Mouse (Mus musculus) liver, postnatal 0 days (tissue): ENCODE results near the gene Dtx2. TPM values are rescaled to one million over a fixed set of nuclear protein-coding genes. Genes with fewer than 3 reads are reported as not detected.

ENCODE experiments used
- ATAC-seq: fragments of 200-750 bp; cut with Nextera tagmentation; 2 replicates; pipeline ENCODE4 v1.8.0; 2017; ENCODE audit warnings: mild to moderate bottlenecking, moderate library complexity
- DNase-seq: peaks from one replicate; pipeline ENCODE4 v3.0.0-alpha.2; 2016
- H3K27ac ChIP-seq: fragments of 300-500 bp; sonication (generic); 2 replicates; pipeline ENCODE4 v1.5.1; 2014; ENCODE audit warnings: antibody characterized with exemption, moderate library complexity, mild to moderate bottlenecking, low read depth
- H3K27me3 ChIP-seq: fragments of 300-500 bp; sonication (generic); 2 replicates; pipeline ENCODE4 v1.6.1; 2014; ENCODE audit warnings: low read length, control low read depth, mixed read lengths; ENCODE audit not compliant: insufficient read depth
- H3K36me3 ChIP-seq: fragments of 300-500 bp; sonication (generic); replicated peaks from 2 replicates; pipeline ENCODE4 v1.6.1; 2014; ENCODE audit warnings: mild to moderate bottlenecking, control low read depth, low read length, moderate library complexity, mixed read lengths; ENCODE audit not compliant: insufficient read depth
- H3K4me1 ChIP-seq: fragments of 300-500 bp; sonication (generic); 2 replicates; pipeline ENCODE4 v1.6.1; 2014; ENCODE audit warnings: antibody characterized with exemption, mild to moderate bottlenecking, control low read depth; ENCODE audit not compliant: insufficient read depth
- H3K4me2 ChIP-seq: fragments of 300-500 bp; sonication (generic); 2 replicates; pipeline ENCODE4 v1.6.1; 2014; ENCODE audit warnings: low read depth, mild to moderate bottlenecking, low read length, moderate library complexity, mixed read lengths
- H3K4me3 ChIP-seq: fragments of 300-500 bp; sonication (generic); 2 replicates; pipeline ENCODE4 v1.5.1; 2014; ENCODE audit warnings: low read depth, low read length
- H3K9ac ChIP-seq: fragments of 300-500 bp; sonication (generic); replicated peaks from 2 replicates; pipeline ENCODE4 v1.6.1; 2014; ENCODE audit warnings: mild to moderate bottlenecking, moderate library complexity
- H3K9me3 ChIP-seq: fragments of 300-500 bp; sonication (generic); 2 replicates; pipeline ENCODE4 v1.6.1; 2016; ENCODE audit warnings: mild to moderate bottlenecking, control low read depth, low read length, mixed read lengths
- CTCF ChIP-seq: sonication (generic); IDR thresholded peaks from 2 replicates; pipeline ENCODE4 v1.5.1; 2016; ENCODE audit warnings: antibody characterized with exemption, low read depth
- EP300 ChIP-seq: IDR thresholded peaks from 2 replicates; pipeline ENCODE4 v1.6.1; 2016; ENCODE audit warnings: antibody characterized with exemption, low read depth, mild to moderate bottlenecking
- whole genome bisulfite sequencing: fragments of 180-500 bp; shearing (Covaris S2); extraction: QIAGEN DNeasy Blood & Tissue Kit; methylation state at CpG from one replicate; pipeline ENCODE4 v1.1.7; 2014; ENCODE audit not compliant: insufficient replicate concordance; 5-methylcytosine and 5-hydroxymethylcytosine counted together
- polyA plus RNA-seq: library from polyadenylated mRNA; unstranded; fragments of >200 nt; fragmentation: Nextera tagmentation; extraction: Ambion mirVana; gene quantifications from 2 replicates; pipeline ENCODE4 v1.2.1, GENCODE M21; 2015

The Dtx2 gene
- polyA plus RNA-seq, 1 experiment from 2014 or later = 4.8 TPM

- H3K9me3 ChIP-seq = no peaks in the 10 kb centered on the region
- ATAC-seq (no peak), DNase-seq (no peak)
- no peak overlapping the region for H3K27ac ChIP-seq
- H3K36me3 ChIP-seq = no peaks in the 10 kb centered on the region
- H3K27me3 ChIP-seq = no peaks in the 10 kb centered on the region
- 79% methylated on average over 6 of the region's 6 CpGs for WGBS
- H3K4me1 ChIP-seq = peaks cover 4% of the 10 kb centered on the region; the same call in 1 of the 2 replicates
- no peak overlapping the region for H3K9ac ChIP-seq
- no peak overlapping the region for H3K4me2 ChIP-seq
- TF ChIP-seq CTCF (no peak), EP300 (no peak)
- H3K4me3 ChIP-seq = no peak overlapping the region
Measured at GRCm38 (mm10) chr5:135970247-135970646, 24.4 kb upstream of the Dtx2 start.

DNA sequence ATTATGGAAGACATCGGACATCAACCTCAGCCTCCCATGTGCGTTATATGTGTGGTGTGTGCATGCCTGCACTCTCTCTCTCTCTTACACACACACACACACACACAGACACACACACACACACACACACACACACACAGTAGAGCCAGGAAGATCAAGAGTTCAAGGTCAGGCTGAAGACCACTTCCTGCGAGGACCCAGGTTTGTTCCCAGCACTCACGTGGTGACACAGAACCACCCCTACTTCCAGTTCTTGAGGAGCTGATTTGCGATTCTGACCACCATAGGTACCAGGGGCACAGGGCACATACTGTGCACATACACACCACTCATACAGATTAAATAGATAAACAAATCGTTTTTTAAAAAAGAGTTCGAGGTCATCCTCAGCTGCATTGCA, 22.7 kb upstream of the Dtx2 start:
- TF ChIP-seq EP300 (no peak), CTCF (no peak)
- Histone ChIP-seq H3K4me3 (no peak overlapping the region), H3K9me3 (no peaks in the 10 kb centered on the region), H3K4me1 (no peaks in the 10 kb centered on the region), H3K27ac (no peak overlapping the region), H3K4me2 (no peak overlapping the region), H3K9ac (no peak overlapping the region), H3K36me3 (no peaks in the 10 kb centered on the region), H3K27me3 (no peaks in the 10 kb centered on the region)
- WGBS = 71% methylated on average over 7 of the region's 7 CpGs
- ATAC-seq = no peak
- DNase-seq = no peak

GRCm38 (mm10) chr5:135974365-135974764, 20.2 kb upstream of the Dtx2 start, which contains the start of gene Ssc4d:
Ssc4d (minus strand) TSS chr5:135974531.
- DNase-seq (no peak), ATAC-seq (no peak)
- H3K9me3 ChIP-seq = no peaks in the 10 kb centered on the region
- TF ChIP-seq CTCF (no peak), EP300 (no peak)
- no peak within 1 kb of the TSS for H3K4me3 ChIP-seq
- 26% methylated on average over 9 of the region's 9 CpGs for WGBS
- H3K27ac ChIP-seq = no peak within 1 kb of the TSS
- H3K4me2 ChIP-seq = no peak within 1 kb of the TSS
- H3K4me1 ChIP-seq = no peaks in the 10 kb centered on the region
- no peaks in the 10 kb centered on the region for H3K27me3 ChIP-seq
- no peaks in the 10 kb centered on the region for H3K36me3 ChIP-seq
- H3K9ac ChIP-seq = no peak within 1 kb of the TSS

GRCm38 (mm10) chr5:135975893-135976668, 18.5 kb upstream of the Dtx2 start:
- TF ChIP-seq EP300 (no peak), CTCF (no peak)
- H3K9ac ChIP-seq = no peak overlapping the region
- no peaks in the 10 kb centered on the region for H3K27me3 ChIP-seq
- H3K27ac ChIP-seq = no peak overlapping the region
- WGBS = 84% methylated on average over 8 of the region's 8 CpGs
- H3K4me3 ChIP-seq = no peak overlapping the region
- ATAC-seq (peak; percentile 33), DNase-seq (no peak)
- H3K36me3 ChIP-seq = no peaks in the 10 kb centered on the region
- no peaks in the 10 kb centered on the region for H3K9me3 ChIP-seq
- H3K4me1 ChIP-seq = no peaks in the 10 kb centered on the region
- H3K4me2 ChIP-seq = no peak overlapping the region

GRCm38 (mm10) chr5:135979381-135979780, 15.2 kb upstream of the Dtx2 start:
- H3K27ac ChIP-seq = no peak overlapping the region
- no peaks in the 10 kb centered on the region for H3K27me3 ChIP-seq
- H3K9ac ChIP-seq = no peak overlapping the region
- TF ChIP-seq EP300 (no peak), CTCF (no peak)
- 74% methylated on average over 5 of the region's 5 CpGs for WGBS
- no peaks in the 10 kb centered on the region for H3K36me3 ChIP-seq
- ATAC-seq (no peak), DNase-seq (no peak)
- H3K4me3 ChIP-seq = no peak overlapping the region
- no peak overlapping the region for H3K4me2 ChIP-seq
- no peaks in the 10 kb centered on the region for H3K9me3 ChIP-seq
- H3K4me1 ChIP-seq = no peaks in the 10 kb centered on the region

DNA sequence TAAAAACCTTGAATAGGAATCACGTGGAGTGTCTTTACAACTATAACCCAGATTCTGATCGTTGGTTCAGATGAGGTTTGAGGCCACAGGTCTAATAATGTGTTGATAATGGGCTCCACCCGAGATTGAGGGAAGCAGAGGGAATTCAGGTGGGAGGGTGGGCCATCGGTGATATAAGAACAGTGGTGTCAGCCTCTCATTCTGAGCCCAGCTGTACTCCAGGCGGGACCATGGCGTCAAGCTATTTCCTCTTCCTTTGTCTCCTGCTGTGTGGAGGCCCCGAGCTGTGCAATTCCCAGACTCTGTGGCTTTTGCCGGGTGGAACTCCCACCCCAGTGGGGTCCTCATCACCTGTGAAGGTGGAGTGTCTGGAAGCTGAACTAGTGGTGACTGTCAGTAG, 14.7 kb upstream of the Dtx2 start, which contains the start of gene Zp3:
Zp3 (plus strand) TSS at position 196 of the 400 bp plus-strand sequence.
- Histone ChIP-seq H3K27ac (no peak within 1 kb of the TSS), H3K36me3 (no peaks in the 10 kb centered on the region), H3K4me1 (no peaks in the 10 kb centered on the region), H3K27me3 (no peaks in the 10 kb centered on the region), H3K9me3 (no peaks in the 10 kb centered on the region), H3K4me2 (no peak within 1 kb of the TSS), H3K9ac (no peak within 1 kb of the TSS), H3K4me3 (no peak within 1 kb of the TSS)
- WGBS = 64% methylated on average over 8 of the region's 8 CpGs
- no peak for TF ChIP-seq CTCF
- TF ChIP-seq EP300 = no peak
- DNase-seq (no peak), ATAC-seq (no peak)
